Mouse (Mus musculus) kidney, postnatal 0 days (tissue): ENCODE results near the gene Espnl. TPM values are rescaled to one million over a fixed set of nuclear protein-coding genes. Genes with fewer than 3 reads are reported as not detected.

Experiments used
- ATAC-seq: fragments of 200-750 bp; cut with Nextera tagmentation; replicated peaks from 2 replicates; pipeline ENCODE4 v1.8.0; 2017; ENCODE audit warnings: low read depth, moderate number of reproducible peaks, moderate TSS enrichment, moderate library complexity; ENCODE audit not compliant: low FRiP score
- DNase-seq: peaks from one replicate; pipeline ENCODE4 v3.0.0-alpha.2; 2016; ENCODE audit warnings: low spot score
- H3K27ac ChIP-seq: fragments of 300-500 bp; sonication (generic); 2 replicates; pipeline ENCODE4 v1.5.1; 2014; ENCODE audit warnings: mild to moderate bottlenecking
- H3K27me3 ChIP-seq: fragments of 300-500 bp; sonication (generic); 2 replicates; pipeline ENCODE4 v1.6.1; 2014; ENCODE audit warnings: low read length, mixed read lengths; ENCODE audit not compliant: insufficient read depth
- H3K36me3 ChIP-seq: fragments of 300-500 bp; sonication (generic); 2 replicates; pipeline ENCODE4 v1.6.1; 2014; ENCODE audit warnings: low read length, mixed read lengths; ENCODE audit not compliant: insufficient read depth
- H3K4me1 ChIP-seq: fragments of 300-500 bp; sonication (generic); replicated peaks from 2 replicates; pipeline ENCODE4 v1.6.1; 2014; ENCODE audit warnings: antibody characterized with exemption, low read length, mixed read lengths; ENCODE audit not compliant: insufficient read depth
- H3K4me2 ChIP-seq: fragments of 300-500 bp; sonication (generic); 2 replicates; pipeline ENCODE4 v1.6.1; 2014; ENCODE audit warnings: mild to moderate bottlenecking, low read length, moderate library complexity, mixed read lengths
- H3K4me3 ChIP-seq: fragments of 300-500 bp; sonication (generic); replicated peaks from 2 replicates; pipeline ENCODE4 v1.5.1; 2014; ENCODE audit warnings: low read depth, low read length
- H3K9ac ChIP-seq: fragments of 300-500 bp; sonication (generic); 2 replicates; pipeline ENCODE4 v1.6.1; 2014; ENCODE audit warnings: low read depth, low read length
- H3K9me3 ChIP-seq: fragments of 300-500 bp; sonication (generic); replicated peaks from 2 replicates; pipeline ENCODE4 v1.6.1; 2016; ENCODE audit warnings: low read length, inconsistent platforms, mixed read lengths
- CTCF ChIP-seq: IDR thresholded peaks from 2 replicates; pipeline ENCODE4 v1.5.1; 2016; ENCODE audit warnings: antibody characterized with exemption, low read depth, mild to moderate bottlenecking, moderate library complexity
- WGBS: fragments of 180-500 bp; shearing (Covaris S2); extraction: QIAGEN DNeasy Blood & Tissue Kit; methylation state at CpG from one replicate; pipeline ENCODE4 v1.1.7; 2014; 5-methylcytosine and 5-hydroxymethylcytosine counted together
- polyA plus RNA-seq: library from polyadenylated mRNA; unstranded; fragments of >200 nt; fragmentation: Nextera tagmentation; extraction: Ambion mirVana; gene quantifications from 2 replicates; pipeline ENCODE4 v1.2.1, GENCODE M21; 2015

Espnl gene
- polyA plus RNA-seq = 0.05 and 0.09 TPM in 2 replicates

DNA sequence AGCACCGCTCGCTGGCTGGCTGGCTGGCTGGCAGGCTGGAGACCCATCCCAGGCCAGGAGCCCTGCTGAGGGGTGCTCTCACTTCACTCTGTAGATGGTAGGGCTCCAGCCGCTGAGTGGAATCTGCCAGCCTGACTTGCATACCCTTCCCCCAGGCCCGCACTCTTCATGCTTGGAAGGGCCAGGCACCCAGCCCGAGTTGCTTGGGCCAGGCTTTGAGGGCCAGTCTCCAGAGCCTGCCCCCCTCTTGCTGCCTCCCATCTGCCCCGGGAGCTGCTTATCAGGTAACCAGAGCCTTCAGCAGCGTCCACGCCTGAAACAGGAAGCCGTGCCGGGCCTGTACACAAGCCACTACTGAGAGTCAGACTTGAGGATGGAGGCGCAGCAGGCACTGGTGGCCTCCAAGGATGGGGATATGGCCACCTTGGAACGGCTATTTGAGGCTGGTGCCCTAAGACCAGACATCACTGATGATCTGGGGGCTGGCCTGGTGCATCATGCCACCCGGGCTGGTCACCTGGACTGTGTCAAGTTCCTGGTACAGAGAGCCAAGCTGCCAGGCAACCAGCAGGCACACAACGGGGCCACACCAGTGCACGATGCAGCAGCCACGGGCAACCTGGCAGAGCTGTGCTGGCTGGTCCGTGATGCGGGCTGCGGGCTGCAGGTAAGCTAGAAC lies at the start of gene Espnl:
TSS of gene Espnl (plus strand) at position 316 of the 679 bp plus-strand sequence.
- 49% methylated on average over 19 of the region's 19 CpGs for WGBS
- Histone ChIP-seq H3K27ac (no peak within 1 kb of the TSS), H3K27me3 (no peaks in the 10 kb centered on the region), H3K9me3 (no peaks in the 10 kb centered on the region), H3K4me3 (no peak within 1 kb of the TSS), H3K4me2 (no peak within 1 kb of the TSS), H3K36me3 (no peaks in the 10 kb centered on the region), H3K4me1 (0 out of 2 replicates have a peak, but pooled peaks cover 7% of the 10 kb centered on the region), H3K9ac (0 out of 2 replicates have a peak within 1 kb of the TSS, but pooled peaks have one; percentile 3)
- ATAC-seq = peak; percentile 67
- TF ChIP-seq CTCF = no peak
- peak; percentile 32 for DNase-seq

DNA sequence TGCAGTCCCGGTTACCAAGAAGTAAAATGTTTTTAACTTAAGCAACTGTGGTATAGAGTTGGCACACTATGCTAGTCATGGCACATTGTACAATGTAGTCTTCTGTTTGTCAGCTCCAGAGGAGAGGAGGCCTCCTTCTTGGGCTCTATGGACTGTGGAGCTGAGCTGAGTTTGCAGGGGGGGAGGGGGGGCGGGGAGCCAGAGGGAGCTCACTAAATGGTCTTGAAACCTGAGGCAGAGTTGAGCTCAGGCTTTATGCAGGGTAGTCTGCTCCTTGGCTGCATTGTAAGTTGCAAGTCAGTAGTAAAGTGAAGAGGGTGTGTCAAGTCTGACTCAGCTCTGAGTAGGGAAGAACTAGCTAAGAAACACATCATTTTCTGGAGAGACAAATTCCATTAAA lies 49.6 kb upstream of the Espnl start:
- WGBS = 90% methylated on average over 2 of the region's 2 CpGs

DNA sequence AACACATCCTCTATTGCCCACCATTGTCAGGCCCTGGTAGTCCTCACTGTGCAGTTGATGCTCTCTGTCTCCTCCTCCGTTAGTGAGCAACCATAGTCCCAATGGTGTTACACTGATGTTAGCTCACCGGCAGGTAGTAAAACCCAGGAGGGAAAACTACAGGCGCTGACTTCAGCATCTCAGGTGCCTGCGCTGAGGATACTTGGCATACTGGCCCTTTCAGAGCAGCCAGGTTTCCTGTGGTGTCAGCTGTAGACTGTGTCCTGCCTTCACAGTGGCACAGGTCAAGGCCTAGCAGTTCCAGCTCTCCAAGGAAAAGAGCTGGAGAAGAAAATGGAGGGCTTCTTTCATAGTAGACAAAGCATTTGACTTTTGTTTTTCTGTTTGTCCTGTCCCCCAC lies 45.3 kb upstream of the Espnl start:
- 92% methylated on average over 4 of the region's 4 CpGs for WGBS
- H3K27ac ChIP-seq = no peak overlapping the region
- no peak overlapping the region for H3K4me3 ChIP-seq
- H3K36me3 ChIP-seq = peaks cover 36% of the 10 kb centered on the region
- no peak overlapping the region for H3K9ac ChIP-seq
- H3K9me3 ChIP-seq = no peaks in the 10 kb centered on the region
- no peak for TF ChIP-seq CTCF
- ATAC-seq (no peak), DNase-seq (no peak)
- H3K27me3 ChIP-seq = no peaks in the 10 kb centered on the region
- no peaks in the 10 kb centered on the region for H3K4me1 ChIP-seq
- no peak overlapping the region for H3K4me2 ChIP-seq

More for the DNA sequence above, 49.6 kb upstream of the Espnl start:
- H3K4me2 ChIP-seq = no peak overlapping the region
- no peak overlapping the region for H3K27ac ChIP-seq
- H3K4me1 ChIP-seq = no peaks in the 10 kb centered on the region
- H3K9me3 ChIP-seq = no peaks in the 10 kb centered on the region
- H3K9ac ChIP-seq = no peak overlapping the region
- TF ChIP-seq CTCF = no peak
- peaks cover 11% of the 10 kb centered on the region for H3K36me3 ChIP-seq
- no peaks in the 10 kb centered on the region for H3K27me3 ChIP-seq
- DNase-seq (no peak), ATAC-seq (no peak)
- H3K4me3 ChIP-seq = no peak overlapping the region

DNA sequence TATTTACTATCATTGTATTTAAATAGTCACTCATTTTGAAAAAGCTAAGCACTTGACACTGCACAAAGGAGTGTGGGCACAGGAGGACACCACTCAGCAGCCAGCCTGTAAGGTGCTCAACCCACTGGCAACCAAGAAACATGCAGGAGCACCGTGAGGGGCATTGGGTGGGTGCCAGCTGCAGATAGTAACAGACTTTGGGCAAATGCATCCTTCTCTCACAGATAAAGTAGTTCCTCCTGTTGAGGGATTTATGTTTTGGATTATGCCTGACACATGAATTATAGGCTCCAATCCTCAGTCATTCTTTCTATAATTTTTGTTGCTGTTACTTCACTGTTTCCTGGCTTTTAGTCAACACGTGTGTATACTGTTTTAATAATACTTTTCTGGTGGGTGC lies 44.4 kb upstream of the Espnl start:
- H3K4me1 ChIP-seq = no peaks in the 10 kb centered on the region

DNA sequence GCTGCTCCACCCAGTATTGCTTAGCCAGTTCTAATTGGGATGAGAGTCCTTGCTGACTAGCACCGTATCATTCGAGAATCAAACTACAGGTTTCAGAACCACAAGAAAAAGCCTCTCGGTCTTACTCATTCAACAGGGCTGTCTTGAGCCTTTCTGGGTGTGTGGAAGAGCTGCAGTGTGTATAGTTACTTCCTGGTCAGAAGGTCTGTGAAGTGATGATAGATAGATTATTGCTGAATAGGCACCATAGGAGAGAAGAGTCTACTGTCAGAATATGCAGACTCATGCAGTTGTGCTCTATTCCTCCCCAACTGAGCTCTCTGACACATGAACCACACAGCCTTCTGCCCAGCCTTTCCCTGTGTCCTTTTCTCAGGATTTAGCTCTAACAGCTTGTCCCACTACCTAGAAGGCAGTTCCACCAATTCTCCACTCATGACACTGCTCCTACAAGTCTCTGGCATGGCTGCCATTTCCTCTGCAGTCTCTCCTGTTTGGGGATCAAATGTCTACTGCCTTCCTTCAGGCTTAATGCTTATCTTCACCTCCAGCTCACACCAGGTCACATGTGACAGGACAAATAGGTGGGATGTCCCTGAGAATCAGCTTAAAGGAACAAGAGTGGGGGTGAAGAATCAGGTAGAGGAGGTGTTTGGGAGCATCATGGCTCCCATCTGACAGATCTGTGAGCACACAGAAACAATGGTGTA lies 43.3 kb upstream of the Espnl start:
- ATAC-seq = no peak
- Histone ChIP-seq H3K4me1 (no peaks in the 10 kb centered on the region), H3K4me3 (no peak overlapping the region), H3K36me3 (peaks cover 40% of the 10 kb centered on the region), H3K9me3 (no peaks in the 10 kb centered on the region), H3K9ac (no peak overlapping the region), H3K27me3 (no peaks in the 10 kb centered on the region), H3K27ac (no peak overlapping the region), H3K4me2 (no peak overlapping the region)
- 94% methylated on average over 3 of the region's 3 CpGs for WGBS
- no peak for DNase-seq
- no peak for TF ChIP-seq CTCF

More for the DNA sequence above, 44.4 kb upstream of the Espnl start:
- 91% methylated on average over 2 of the region's 2 CpGs for WGBS
- Histone ChIP-seq H3K27ac (no peak overlapping the region), H3K4me3 (no peak overlapping the region), H3K4me2 (no peak overlapping the region), H3K9ac (no peak overlapping the region), H3K9me3 (no peaks in the 10 kb centered on the region), H3K36me3 (peaks cover 40% of the 10 kb centered on the region), H3K27me3 (no peaks in the 10 kb centered on the region)
- ATAC-seq (no peak), DNase-seq (no peak)
- no peak for TF ChIP-seq CTCF

DNA sequence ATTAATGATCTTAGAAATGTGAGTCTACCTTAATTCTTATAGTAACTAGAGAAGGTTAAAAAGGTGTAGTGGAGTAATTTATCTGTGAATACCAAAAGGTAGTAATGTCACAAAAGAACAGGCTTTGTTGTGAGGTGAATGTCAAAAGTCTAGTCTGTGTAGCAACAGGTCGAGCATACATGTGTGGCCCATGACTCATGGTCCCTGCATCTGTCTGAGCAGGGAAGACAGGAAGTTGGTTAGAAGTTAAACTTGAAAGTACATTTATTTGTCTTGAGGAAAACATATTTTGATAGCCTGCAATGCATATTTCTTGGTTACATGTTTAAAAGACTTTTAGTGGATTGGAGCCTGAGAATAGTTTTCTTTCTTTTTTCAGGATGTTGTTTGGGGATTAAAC lies 42.7 kb upstream of the Espnl start:
- ATAC-seq (no peak), DNase-seq (no peak)
- Histone ChIP-seq H3K9ac (no peak overlapping the region), H3K27me3 (no peaks in the 10 kb centered on the region), H3K4me3 (no peak overlapping the region), H3K9me3 (no peaks in the 10 kb centered on the region), H3K27ac (no peak overlapping the region), H3K36me3 (peaks cover 40% of the 10 kb centered on the region), H3K4me1 (no peaks in the 10 kb centered on the region), H3K4me2 (no peak overlapping the region)
- TF ChIP-seq CTCF = no peak
- 62% methylated on average over 1 of the region's 1 CpGs for WGBS
